Mouse (Mus musculus): ENCODE measurements around the gene Plcb2. TPM values are rescaled to one million over a fixed set of nuclear protein-coding genes. Genes with fewer than 3 reads are reported as not detected.
A peak's percentile ranks its signal among the peaks of the same experiment; 100 is the strongest.

Gene Plcb2
- polyA plus RNA-seq, 1 experiment from 2014 or later, result 1.4 TPM

DNA sequence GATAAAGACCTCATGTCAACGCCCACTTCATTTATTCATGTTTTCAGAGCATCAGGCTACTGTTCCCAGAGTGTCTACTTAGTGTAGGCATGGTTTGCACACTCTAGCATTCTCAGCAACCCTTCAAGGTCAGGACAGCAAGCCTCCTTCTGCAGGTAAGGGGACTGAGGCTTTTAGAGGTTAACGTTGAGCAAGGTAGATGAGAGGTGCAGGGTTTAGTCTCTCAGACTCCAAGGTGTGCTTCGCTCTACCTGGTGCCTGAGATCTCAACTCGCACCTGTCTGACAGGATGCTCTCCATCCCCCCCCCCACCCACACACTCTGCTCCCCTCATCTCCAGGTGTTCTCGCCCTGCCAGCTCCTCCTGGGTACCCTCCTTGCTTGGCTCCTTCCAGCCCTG lies 25.9 kb upstream of the Plcb2 start:
- DNase-seq (ENCODE audit: low spot score) (no peak), ATAC-seq (replicated peaks; ENCODE audit: low FRiP score, low read depth) (no peak)
- no peak overlapping the region for H3K4me3 ChIP-seq (replicated peaks; ENCODE audit: low read depth, low read length)
- WGBS, result 84% methylated on average over 5 of the region's 5 CpGs
- H3K36me3 ChIP-seq (ENCODE audit: insufficient read depth, low read length), result no peaks in the 10 kb centered on the region
- no peak overlapping the region for H3K4me2 ChIP-seq (ENCODE audit: low read length)
- H3K27ac ChIP-seq, result no peak overlapping the region
- H3K9ac ChIP-seq (ENCODE audit: low read depth, low read length), result no peak overlapping the region
- H3K9me3 ChIP-seq (replicated peaks; ENCODE audit: low read length), result no peaks in the 10 kb centered on the region
- TF ChIP-seq CTCF (IDR thresholded peaks at IDR 0.05; ENCODE audit: low read depth), result no peak
- 0 out of 2 replicates have a peak, but pooled peaks cover under 1% of the 10 kb centered on the region for H3K27me3 ChIP-seq (ENCODE audit: insufficient read depth, low read length)
- H3K4me1 ChIP-seq (replicated peaks; ENCODE audit: insufficient read depth, low read length), result no peaks in the 10 kb centered on the region

DNA sequence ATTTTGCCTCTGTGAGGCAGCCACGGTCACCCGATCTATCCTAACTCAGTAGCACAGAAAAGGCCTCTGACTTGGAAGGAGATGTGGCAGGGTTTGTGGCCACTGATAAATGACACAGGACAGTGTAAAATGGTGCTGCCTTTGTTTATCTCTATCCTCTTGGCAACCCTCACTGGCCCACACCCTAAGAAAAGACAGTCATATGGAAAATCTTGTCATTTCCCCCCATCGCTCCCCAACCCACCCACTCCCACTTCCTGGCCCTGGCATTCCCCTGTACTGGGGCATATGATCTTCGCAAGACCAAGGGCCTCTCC lies 24.5 kb upstream of the Plcb2 start:
- TF ChIP-seq CTCF (IDR thresholded peaks at IDR 0.05; ENCODE audit: low read depth), result no peak
- ATAC-seq (replicated peaks; ENCODE audit: low FRiP score, low read depth) (no peak), DNase-seq (ENCODE audit: low spot score) (no peak)
- Histone ChIP-seq H3K36me3 (ENCODE audit: insufficient read depth, low read length) (no peaks in the 10 kb centered on the region), H3K4me2 (ENCODE audit: low read length) (no peak overlapping the region), H3K4me3 (replicated peaks; ENCODE audit: low read depth, low read length) (no peak overlapping the region), H3K9me3 (replicated peaks; ENCODE audit: low read length) (no peaks in the 10 kb centered on the region), H3K27ac (no peak overlapping the region), H3K9ac (ENCODE audit: low read depth, low read length) (no peak overlapping the region), H3K4me1 (replicated peaks; ENCODE audit: insufficient read depth, low read length) (no peaks in the 10 kb centered on the region), H3K27me3 (ENCODE audit: insufficient read depth, low read length) (no peaks in the 10 kb centered on the region)
- 59% methylated on average over 4 of the region's 4 CpGs for WGBS

GRCm38 (mm10) chr2:118751896-118752791 lies 23.9 kb upstream of the Plcb2 start:
- Histone ChIP-seq H3K27me3 (ENCODE audit: insufficient read depth, low read length) (no peaks in the 10 kb centered on the region), H3K4me1 (replicated peaks; ENCODE audit: insufficient read depth, low read length) (no peaks in the 10 kb centered on the region), H3K9ac (ENCODE audit: low read depth, low read length) (no peak overlapping the region), H3K4me3 (replicated peaks; ENCODE audit: low read depth, low read length) (no peak overlapping the region), H3K36me3 (ENCODE audit: insufficient read depth, low read length) (no peaks in the 10 kb centered on the region), H3K4me2 (ENCODE audit: low read length) (no peak overlapping the region), H3K27ac (no peak overlapping the region), H3K9me3 (replicated peaks; ENCODE audit: low read length) (no peaks in the 10 kb centered on the region)
- DNase-seq (ENCODE audit: low spot score) (no peak), ATAC-seq (replicated peaks; ENCODE audit: low FRiP score, low read depth) (no peak)
- TF ChIP-seq CTCF (IDR thresholded peaks at IDR 0.05; ENCODE audit: low read depth), result no peak
- 66% methylated on average over 16 of the region's 16 CpGs for WGBS

DNA sequence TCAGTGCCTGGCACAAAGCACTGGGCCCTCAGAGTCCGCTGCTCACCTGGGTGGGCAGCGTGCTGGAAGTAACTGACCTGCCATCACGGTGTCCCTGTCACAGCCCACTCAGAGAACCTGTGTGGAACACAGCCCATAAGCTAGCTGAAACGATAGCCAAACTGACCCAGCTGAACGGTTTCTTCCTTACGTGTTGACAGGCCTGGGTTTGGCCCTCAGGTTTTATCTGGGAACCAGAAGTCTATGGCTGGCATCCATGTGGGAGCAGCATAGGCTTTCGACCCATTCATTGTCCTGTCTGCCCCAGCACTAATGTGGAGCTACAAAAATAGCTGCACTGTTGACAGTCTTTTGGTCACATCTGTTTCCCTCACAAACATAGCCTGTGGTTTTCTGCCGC lies 22.2 kb upstream of the Plcb2 start:
- no peak overlapping the region for H3K27ac ChIP-seq
- H3K27me3 ChIP-seq (ENCODE audit: insufficient read depth, low read length), result no peaks in the 10 kb centered on the region
- 78% methylated on average over 8 of the region's 8 CpGs for WGBS
- H3K4me2 ChIP-seq (ENCODE audit: low read length), result no peak overlapping the region
- TF ChIP-seq CTCF (IDR thresholded peaks at IDR 0.05; ENCODE audit: low read depth), result no peak
- H3K4me3 ChIP-seq (replicated peaks; ENCODE audit: low read depth, low read length), result no peak overlapping the region
- DNase-seq (ENCODE audit: low spot score) (no peak), ATAC-seq (replicated peaks; ENCODE audit: low FRiP score, low read depth) (no peak)
- H3K4me1 ChIP-seq (replicated peaks; ENCODE audit: insufficient read depth, low read length), result no peaks in the 10 kb centered on the region; the same call in 1 of the 2 replicates
- no peaks in the 10 kb centered on the region for H3K9me3 ChIP-seq (replicated peaks; ENCODE audit: low read length)
- no peaks in the 10 kb centered on the region for H3K36me3 ChIP-seq (ENCODE audit: insufficient read depth, low read length)
- H3K9ac ChIP-seq (ENCODE audit: low read depth, low read length), result no peak overlapping the region

DNA sequence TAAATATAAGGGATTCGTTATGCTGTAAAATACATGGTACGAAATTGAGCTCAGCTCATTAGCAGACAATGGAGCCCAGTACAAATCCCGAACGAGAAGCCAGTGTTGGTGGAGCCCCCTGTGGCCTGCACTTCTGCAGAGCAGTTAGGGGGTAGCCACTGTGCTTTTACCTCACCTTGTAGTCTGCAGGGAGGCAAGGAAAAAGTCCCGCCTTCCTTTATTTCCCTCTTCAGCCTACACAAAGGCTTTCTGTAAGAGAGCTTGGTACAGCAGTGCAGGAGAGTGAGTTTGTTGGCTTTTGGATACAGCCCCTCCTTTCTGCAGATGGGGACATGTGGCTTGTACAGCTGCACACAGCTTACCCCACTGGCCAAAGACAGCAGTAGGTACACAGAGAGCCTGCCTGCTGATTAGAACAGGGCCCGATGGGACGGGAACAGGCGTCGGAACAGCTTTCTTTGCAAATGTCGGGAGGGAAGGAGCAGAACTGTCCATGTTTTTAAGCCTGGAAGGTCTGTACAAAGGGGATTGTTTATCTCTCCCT lies 21.2 kb upstream of the Plcb2 start:
- Histone ChIP-seq H3K4me1 (replicated peaks; ENCODE audit: insufficient read depth, low read length) (peaks cover 7% of the 10 kb centered on the region), H3K9me3 (replicated peaks; ENCODE audit: low read length) (no peaks in the 10 kb centered on the region), H3K4me2 (ENCODE audit: low read length) (no peak overlapping the region), H3K4me3 (replicated peaks; ENCODE audit: low read depth, low read length) (no peak overlapping the region), H3K27me3 (ENCODE audit: insufficient read depth, low read length) (peaks cover 4% of the 10 kb centered on the region), H3K27ac (no peak overlapping the region), H3K9ac (ENCODE audit: low read depth, low read length) (no peak overlapping the region), H3K36me3 (ENCODE audit: insufficient read depth, low read length) (no peaks in the 10 kb centered on the region)
- TF ChIP-seq CTCF (IDR thresholded peaks at IDR 0.05; ENCODE audit: low read depth), result no peak
- 71% methylated on average over 10 of the region's 10 CpGs for WGBS
- DNase-seq (ENCODE audit: low spot score), result no peak
- no peak for ATAC-seq (replicated peaks; ENCODE audit: low FRiP score, low read depth)

DNA sequence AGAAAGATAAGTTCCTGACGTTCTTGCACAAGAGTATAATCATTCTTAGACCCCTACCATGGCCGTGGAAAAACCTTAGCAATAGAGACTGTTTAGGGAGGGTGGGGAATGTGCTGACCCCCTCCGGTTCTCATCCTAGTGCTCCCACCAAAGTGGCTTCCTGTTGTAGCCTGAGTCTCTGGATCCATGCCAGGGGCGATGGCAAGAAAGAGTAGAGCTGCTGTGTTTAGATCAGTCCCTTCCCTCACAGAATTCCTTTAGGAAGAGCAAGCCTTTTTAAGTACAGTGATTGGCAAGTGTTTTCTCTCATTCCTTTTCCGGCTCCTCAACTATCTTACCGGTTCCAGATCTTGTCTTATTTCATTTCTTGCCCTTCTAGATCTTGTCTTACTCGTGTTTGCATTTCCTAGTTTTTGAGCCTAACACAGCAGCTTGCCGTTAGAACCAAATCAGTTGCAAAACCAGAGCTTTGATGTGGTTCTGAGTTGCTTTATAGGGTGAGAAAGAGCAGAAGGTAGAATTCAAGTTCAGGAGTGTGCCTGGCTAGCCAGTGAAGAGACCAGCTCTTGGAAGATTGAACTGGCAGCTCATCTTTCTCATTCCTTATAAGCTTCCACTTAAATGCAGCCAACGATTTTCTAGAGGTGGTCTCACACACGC lies 19.2 kb upstream of the Plcb2 start:
- Histone ChIP-seq H3K4me1 (replicated peaks; ENCODE audit: insufficient read depth, low read length) (peaks cover 7% of the 10 kb centered on the region), H3K9ac (ENCODE audit: low read depth, low read length) (no peak overlapping the region), H3K4me2 (ENCODE audit: low read length) (peak overlapping the region; percentile 99), H3K9me3 (replicated peaks; ENCODE audit: low read length) (no peaks in the 10 kb centered on the region), H3K27ac (no peak overlapping the region), H3K4me3 (replicated peaks; ENCODE audit: low read depth, low read length) (0 out of 2 replicates have a peak overlapping the region, but pooled peaks have one; percentile 69), H3K36me3 (ENCODE audit: insufficient read depth, low read length) (no peaks in the 10 kb centered on the region), H3K27me3 (ENCODE audit: insufficient read depth, low read length) (peaks cover 7% of the 10 kb centered on the region)
- no peak for TF ChIP-seq CTCF (IDR thresholded peaks at IDR 0.05; ENCODE audit: low read depth)
- WGBS, result 38% methylated on average over 10 of the region's 10 CpGs
- no peak for DNase-seq (ENCODE audit: low spot score)
- no peak for ATAC-seq (replicated peaks; ENCODE audit: low FRiP score, low read depth)

All from kidney, postnatal 0 days (tissue).